Mouse (Mus musculus) heart, embryonic 16.5 days (tissue): ENCODE results near the gene Sbno2. TPM values are rescaled to one million over a fixed set of nuclear protein-coding genes. Genes with fewer than 3 reads are reported as not detected.

Experiments
- ATAC-seq: fragments of 200-750 bp; cut with Nextera tagmentation; replicated peaks from 2 replicates; pipeline ENCODE4 v1.8.0; 2017; ENCODE audit warnings: moderate number of reproducible peaks; ENCODE audit not compliant: insufficient read depth, low FRiP score; ENCODE audit errors: extremely low read depth
- H3K27ac ChIP-seq: fragments of 300-500 bp; sonication (generic); 2 replicates; pipeline ENCODE4 v1.5.1; 2014; ENCODE audit warnings: mild to moderate bottlenecking, low read length, control low read depth, moderate library complexity
- H3K27me3 ChIP-seq: fragments of 300-500 bp; sonication (generic); 2 replicates; pipeline ENCODE4 v1.6.1; 2014; ENCODE audit warnings: low read length, mixed read lengths; ENCODE audit not compliant: control insufficient read depth, insufficient read depth
- H3K36me3 ChIP-seq: fragments of 300-500 bp; sonication (generic); 2 replicates; pipeline ENCODE4 v1.6.1; 2014; ENCODE audit not compliant: control insufficient read depth, insufficient read depth
- H3K4me1 ChIP-seq: fragments of 300-500 bp; sonication (generic); 2 replicates; pipeline ENCODE4 v1.6.1; 2014; ENCODE audit warnings: low read length, mixed read lengths; ENCODE audit not compliant: control insufficient read depth, insufficient read depth
- H3K4me2 ChIP-seq: fragments of 300-500 bp; sonication (generic); 2 replicates; pipeline ENCODE4 v1.6.1; 2014; ENCODE audit warnings: low read depth, mild to moderate bottlenecking, control low read depth, low read length
- H3K4me3 ChIP-seq: fragments of 300-500 bp; sonication (generic); 2 replicates; pipeline ENCODE4 v1.5.1; 2014; ENCODE audit warnings: mild to moderate bottlenecking, control low read depth, low read length
- H3K9ac ChIP-seq: fragments of 300-500 bp; sonication (generic); 2 replicates; pipeline ENCODE4 v1.6.1; 2014; ENCODE audit warnings: low read length, control low read depth
- H3K9me3 ChIP-seq: fragments of 300-500 bp; sonication (generic); replicated peaks from 2 replicates; pipeline ENCODE4 v1.6.1; 2016; ENCODE audit warnings: low read length; ENCODE audit not compliant: control insufficient read depth
- WGBS: fragments of 180-500 bp; shearing (Covaris S2); extraction: QIAGEN DNeasy Blood & Tissue Kit; methylation state at CpG from one replicate; pipeline ENCODE4 v1.1.7; 2014; 5-methylcytosine and 5-hydroxymethylcytosine counted together
- polyA plus RNA-seq: library from polyadenylated mRNA; unstranded; fragments of >200 nt; fragmentation: Nextera tagmentation; extraction: Ambion mirVana; gene quantifications from 2 replicates; pipeline ENCODE4 v1.2.1, GENCODE M21; 2015

Gene Sbno2
- polyA plus RNA-seq, 1 experiment from 2014 or later = 11.7 TPM

GRCm38 (mm10) chr10:80069948-80070450 lies 35.4 kb downstream of the Sbno2 start:
- peaks cover 24% of the 10 kb centered on the region for H3K4me1 ChIP-seq
- no peaks in the 10 kb centered on the region for H3K9me3 ChIP-seq
- 93% methylated on average over 4 of the region's 4 CpGs for WGBS
- H3K9ac ChIP-seq = no peak overlapping the region
- no peak for ATAC-seq
- no peak overlapping the region for H3K4me3 ChIP-seq
- no peaks in the 10 kb centered on the region for H3K27me3 ChIP-seq
- no peak overlapping the region for H3K27ac ChIP-seq
- no peaks in the 10 kb centered on the region for H3K36me3 ChIP-seq
- H3K4me2 ChIP-seq = no peak overlapping the region

- ATAC-seq = no peak
- Histone ChIP-seq H3K4me2 (no peak overlapping the region), H3K27ac (no peak overlapping the region), H3K9ac (no peak overlapping the region), H3K4me1 (peaks cover 18% of the 10 kb centered on the region), H3K4me3 (no peak overlapping the region), H3K9me3 (no peaks in the 10 kb centered on the region), H3K27me3 (no peaks in the 10 kb centered on the region), H3K36me3 (no peaks in the 10 kb centered on the region)
- WGBS = 93% methylated on average over 6 of the region's 7 CpGs
Observed at GRCm38 (mm10) chr10:80069251-80069650, 36.1 kb downstream of the Sbno2 start.

GRCm38 (mm10) chr10:80063877-80064650 lies 41.3 kb downstream of the Sbno2 start:
- Histone ChIP-seq H3K4me2 (no peak overlapping the region), H3K27ac (no peak overlapping the region), H3K4me3 (no peak overlapping the region), H3K9ac (no peak overlapping the region), H3K27me3 (no peaks in the 10 kb centered on the region), H3K36me3 (peaks cover 20% of the 10 kb centered on the region), H3K4me1 (no peaks in the 10 kb centered on the region), H3K9me3 (no peaks in the 10 kb centered on the region)
- WGBS = 73% methylated on average over 23 of the region's 23 CpGs
- no peak for ATAC-seq

GRCm38 (mm10) chr10:80063104-80063503 lies 42.3 kb downstream of the Sbno2 start:
- ATAC-seq = no peak
- Histone ChIP-seq H3K9me3 (no peaks in the 10 kb centered on the region), H3K9ac (no peak overlapping the region), H3K36me3 (peaks cover 26% of the 10 kb centered on the region), H3K4me3 (no peak overlapping the region), H3K4me2 (no peak overlapping the region), H3K27ac (no peak overlapping the region), H3K4me1 (no peaks in the 10 kb centered on the region), H3K27me3 (no peaks in the 10 kb centered on the region)
- WGBS = 87% methylated on average over 5 of the region's 5 CpGs

GRCm38 (mm10) chr10:80057683-80058326 lies 47.6 kb downstream of the Sbno2 start:
- H3K9me3 ChIP-seq = no peaks in the 10 kb centered on the region
- H3K4me2 ChIP-seq = no peak overlapping the region
- ATAC-seq = no peak
- WGBS = 69% methylated on average over 30 of the region's 30 CpGs
- H3K4me1 ChIP-seq = peaks cover 14% of the 10 kb centered on the region
- no peak overlapping the region for H3K9ac ChIP-seq
- peaks cover 46% of the 10 kb centered on the region for H3K36me3 ChIP-seq
- no peaks in the 10 kb centered on the region for H3K27me3 ChIP-seq
- H3K4me3 ChIP-seq = no peak overlapping the region
- no peak overlapping the region for H3K27ac ChIP-seq

- Histone ChIP-seq H3K36me3 (peaks cover 40% of the 10 kb centered on the region), H3K9ac (no peak overlapping the region), H3K4me3 (no peak overlapping the region), H3K4me1 (peaks cover 20% of the 10 kb centered on the region), H3K4me2 (no peak overlapping the region), H3K27ac (no peak overlapping the region), H3K27me3 (no peaks in the 10 kb centered on the region), H3K9me3 (no peaks in the 10 kb centered on the region)
- ATAC-seq = no peak
- 89% methylated on average over 27 of the region's 27 CpGs for WGBS
Observed at GRCm38 (mm10) chr10:80056976-80057682, 48.2 kb downstream of the Sbno2 start.

GRCm38 (mm10) chr10:80056506-80056905 lies 48.9 kb downstream of the Sbno2 start:
- WGBS = 82% methylated on average over 4 of the region's 4 CpGs
- no peaks in the 10 kb centered on the region for H3K9me3 ChIP-seq
- no peak overlapping the region for H3K4me2 ChIP-seq
- H3K4me3 ChIP-seq = no peak overlapping the region
- no peaks in the 10 kb centered on the region for H3K27me3 ChIP-seq
- ATAC-seq = no peak
- no peak overlapping the region for H3K9ac ChIP-seq
- peaks cover 26% of the 10 kb centered on the region for H3K4me1 ChIP-seq
- peaks cover 38% of the 10 kb centered on the region for H3K36me3 ChIP-seq
- no peak overlapping the region for H3K27ac ChIP-seq

- Histone ChIP-seq H3K4me3 (no peak overlapping the region), H3K27me3 (no peaks in the 10 kb centered on the region), H3K27ac (no peak overlapping the region), H3K4me2 (peak overlapping the region; percentile 76; the same call in 1 of the 2 replicates), H3K36me3 (peaks cover 38% of the 10 kb centered on the region), H3K9ac (0 out of 2 replicates have a peak overlapping the region, but pooled peaks have one; percentile 0), H3K4me1 (peaks cover 32% of the 10 kb centered on the region), H3K9me3 (no peaks in the 10 kb centered on the region)
- ATAC-seq = no peak
- WGBS = 51% methylated on average over 9 of the region's 10 CpGs
Observed at GRCm38 (mm10) chr10:80055891-80056290, 49.5 kb downstream of the Sbno2 start.
